Mouse (Mus musculus): ENCODE results near the gene Veph1. TPM values are rescaled to one million over a fixed set of nuclear protein-coding genes. Genes with fewer than 3 reads are reported as not detected.

Veph1 gene
- polyA plus RNA-seq, 1 experiment from 2014 or later: 18.7 TPM

DNA sequence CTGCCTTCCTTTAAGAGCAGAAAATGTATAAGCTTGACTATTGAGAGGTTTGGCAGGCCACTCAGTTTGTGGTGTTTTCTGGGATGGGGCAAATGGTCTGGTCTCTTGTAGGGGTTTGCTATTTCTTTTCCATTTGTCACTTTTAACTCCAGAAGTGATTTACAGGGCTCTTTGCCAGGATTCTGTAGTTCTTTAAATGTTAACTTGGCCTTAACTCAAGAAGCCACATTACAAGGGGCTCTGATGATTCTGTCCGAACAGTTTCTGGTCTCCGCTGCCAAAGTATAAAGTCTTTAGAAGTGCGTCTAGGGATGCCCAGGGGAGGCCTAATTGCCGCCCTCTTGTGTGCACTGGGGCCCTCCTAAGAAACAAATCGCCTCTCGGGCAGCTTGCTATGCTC lies 134.0 kb downstream of the Veph1 start:
- Histone ChIP-seq H3K36me3 (no peaks in the 10 kb centered on the region), H3K9me3 (no peaks in the 10 kb centered on the region), H3K9ac (replicated peaks) (no peak overlapping the region), H3K4me1 (no peaks in the 10 kb centered on the region), H3K27ac (replicated peaks) (no peak overlapping the region), H3K27me3 (no peaks in the 10 kb centered on the region), H3K4me3 (no peak overlapping the region), H3K4me2 (replicated peaks) (no peak overlapping the region)
- ATAC-seq (ENCODE audit: low FRiP score, low read depth): no peak
- 84% methylated on average over 6 of the region's 6 CpGs for WGBS

DNA sequence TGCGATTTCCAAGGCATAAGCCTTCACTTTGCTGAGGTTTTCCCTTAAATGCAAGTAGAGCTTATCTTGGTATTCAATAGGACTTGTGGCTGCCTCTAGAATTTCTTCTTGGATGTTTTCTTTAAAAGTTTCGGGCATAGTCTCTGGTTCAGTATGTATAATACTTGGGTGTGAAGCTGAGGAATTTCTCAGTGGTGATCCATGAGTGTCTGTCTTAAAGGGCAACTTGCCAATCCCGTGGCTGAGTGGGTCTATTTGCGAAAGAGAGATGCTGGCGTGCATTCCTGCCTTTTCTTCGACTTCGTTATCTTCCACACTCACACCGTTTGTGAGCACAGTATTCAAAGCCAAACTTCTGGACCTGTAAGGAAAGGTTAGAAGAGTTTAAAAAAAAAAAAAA lies 138.7 kb downstream of the Veph1 start:
- H3K9me3 ChIP-seq: no peaks in the 10 kb centered on the region

DNA sequence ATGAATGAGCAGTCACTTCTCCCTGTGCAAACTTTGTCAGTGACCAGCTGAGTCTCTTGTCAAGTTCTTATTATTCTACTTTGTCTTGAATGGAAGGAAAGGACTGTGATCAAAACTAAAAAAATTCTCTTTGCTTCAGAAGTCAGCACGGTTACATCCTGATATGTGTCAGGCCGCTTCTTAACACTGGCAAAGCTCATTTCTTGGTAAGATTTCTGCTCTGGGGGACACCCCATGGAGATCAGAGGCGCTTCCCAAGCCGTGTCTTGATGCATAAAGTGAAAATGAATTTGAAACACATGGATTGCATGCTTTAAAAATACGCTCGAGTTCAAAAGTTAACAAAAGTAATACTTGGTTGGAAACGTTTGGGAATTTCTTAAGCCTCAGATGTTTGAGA lies 159.0 kb downstream of the Veph1 start:
- H3K4me2 ChIP-seq (replicated peaks): no peak overlapping the region

More for the DNA sequence above, 138.7 kb downstream of the Veph1 start:
- ATAC-seq (ENCODE audit: low FRiP score, low read depth): no peak
- H3K27ac ChIP-seq (replicated peaks): no peak overlapping the region
- no peaks in the 10 kb centered on the region for H3K4me1 ChIP-seq
- H3K9ac ChIP-seq (replicated peaks): no peak overlapping the region
- no peaks in the 10 kb centered on the region for H3K36me3 ChIP-seq
- H3K4me3 ChIP-seq: no peak overlapping the region
- H3K27me3 ChIP-seq: no peaks in the 10 kb centered on the region
- WGBS: 79% methylated on average over 8 of the region's 8 CpGs
- H3K4me2 ChIP-seq (replicated peaks): no peak overlapping the region

DNA sequence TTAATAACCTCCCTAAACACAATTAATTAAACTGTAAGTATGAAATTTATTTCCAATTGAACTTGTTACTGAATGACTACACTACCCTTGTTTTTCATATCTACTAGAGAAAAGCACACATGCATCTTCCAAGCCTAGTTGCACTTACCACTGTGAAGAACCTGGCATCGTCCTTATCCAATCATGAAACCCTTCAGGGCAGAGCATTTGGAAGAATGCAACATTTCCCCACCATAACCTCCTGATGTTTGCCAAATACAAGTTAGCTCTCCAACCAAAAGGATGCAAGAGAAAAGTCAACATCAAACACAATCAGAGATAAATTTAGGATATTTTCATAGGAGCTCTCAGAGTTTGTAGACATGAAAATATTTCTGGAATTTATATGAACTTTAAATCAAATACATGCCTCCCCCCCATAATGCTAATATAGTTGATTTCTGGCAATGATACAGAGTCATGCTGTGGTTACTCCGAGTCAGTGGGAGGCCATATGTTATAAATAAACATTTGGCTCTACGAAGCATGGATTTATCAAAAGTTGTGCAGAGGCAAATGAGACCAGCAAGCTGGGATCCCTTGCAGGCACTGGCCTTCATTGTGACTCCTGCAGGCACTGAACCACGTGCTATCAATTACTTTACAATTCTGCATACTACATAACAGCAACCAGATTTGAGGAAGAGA lies 165.2 kb downstream of the Veph1 start:
- WGBS: 75% methylated on average over 4 of the region's 4 CpGs
- no peak for ATAC-seq (ENCODE audit: low FRiP score, low read depth)
- H3K9ac ChIP-seq (replicated peaks): no peak overlapping the region

More for the DNA sequence above, 159.0 kb downstream of the Veph1 start:
- Histone ChIP-seq H3K9ac (replicated peaks) (no peak overlapping the region), H3K4me3 (no peak overlapping the region), H3K9me3 (no peaks in the 10 kb centered on the region), H3K27me3 (no peaks in the 10 kb centered on the region), H3K36me3 (no peaks in the 10 kb centered on the region), H3K4me1 (peaks cover 3% of the 10 kb centered on the region), H3K27ac (replicated peaks) (no peak overlapping the region)
- ATAC-seq (ENCODE audit: low FRiP score, low read depth): no peak
- 58% methylated on average over 7 of the region's 7 CpGs for WGBS

DNA sequence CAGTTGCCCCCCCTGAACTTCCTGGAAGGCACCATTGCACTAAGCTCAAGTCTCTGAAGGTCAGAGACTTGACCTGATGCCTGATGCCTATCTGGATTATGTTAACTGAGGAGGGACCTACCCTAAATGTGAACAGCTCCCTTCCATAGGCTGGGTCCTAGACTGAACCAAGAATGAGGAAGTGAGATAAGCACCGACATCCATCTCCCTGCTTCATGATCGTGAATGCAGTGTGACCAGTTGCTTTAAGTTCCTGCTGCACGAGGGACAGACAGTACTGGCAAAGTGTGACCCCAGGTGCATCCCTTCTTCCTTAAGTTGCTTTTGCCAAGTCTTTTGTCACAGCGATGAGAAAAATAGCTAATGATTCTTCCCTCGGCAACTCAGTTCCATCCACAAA lies 166.9 kb downstream of the Veph1 start:
- 89% methylated on average over 5 of the region's 5 CpGs for WGBS
- no peak overlapping the region for H3K4me3 ChIP-seq
- no peaks in the 10 kb centered on the region for H3K9me3 ChIP-seq
- no peak overlapping the region for H3K27ac ChIP-seq (replicated peaks)
- no peaks in the 10 kb centered on the region for H3K4me1 ChIP-seq
- H3K27me3 ChIP-seq: no peaks in the 10 kb centered on the region
- no peak overlapping the region for H3K9ac ChIP-seq (replicated peaks)
- H3K36me3 ChIP-seq: no peaks in the 10 kb centered on the region
- no peak for ATAC-seq (ENCODE audit: low FRiP score, low read depth)
- H3K4me2 ChIP-seq (replicated peaks): no peak overlapping the region

More for the DNA sequence above, 165.2 kb downstream of the Veph1 start:
- Histone ChIP-seq H3K4me1 (peaks cover 3% of the 10 kb centered on the region), H3K4me3 (no peak overlapping the region), H3K36me3 (no peaks in the 10 kb centered on the region), H3K9me3 (no peaks in the 10 kb centered on the region), H3K27ac (replicated peaks) (no peak overlapping the region), H3K4me2 (replicated peaks) (no peak overlapping the region), H3K27me3 (no peaks in the 10 kb centered on the region)

DNA sequence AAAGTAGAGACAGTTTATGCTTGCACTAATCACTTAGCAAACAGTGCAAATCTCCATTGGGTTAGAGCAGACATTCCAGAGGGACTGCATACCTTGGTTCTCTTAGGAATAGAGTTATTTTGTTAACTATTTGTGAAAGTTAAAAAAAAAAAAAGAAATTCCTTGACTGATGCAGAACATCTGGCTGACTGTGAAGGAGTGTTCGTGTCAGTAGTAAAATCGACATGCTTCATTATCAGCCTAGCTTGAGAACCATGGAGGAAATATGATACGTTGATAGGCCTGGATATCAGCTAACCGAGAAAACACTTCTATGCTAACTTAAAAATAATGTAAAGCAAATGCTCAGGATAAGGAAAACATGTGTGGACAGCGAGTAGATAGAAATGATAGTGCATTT lies 191.1 kb downstream of the Veph1 start:
- Histone ChIP-seq H3K9me3 (no peaks in the 10 kb centered on the region; the same call in 1 of the 2 replicates), H3K4me2 (replicated peaks) (no peak overlapping the region), H3K4me3 (no peak overlapping the region), H3K27me3 (no peaks in the 10 kb centered on the region), H3K36me3 (no peaks in the 10 kb centered on the region), H3K4me1 (peaks cover 12% of the 10 kb centered on the region), H3K9ac (replicated peaks) (no peak overlapping the region), H3K27ac (replicated peaks) (no peak overlapping the region)
- 82% methylated on average over 5 of the region's 5 CpGs for WGBS
- no peak for ATAC-seq (ENCODE audit: low FRiP score, low read depth)

DNA sequence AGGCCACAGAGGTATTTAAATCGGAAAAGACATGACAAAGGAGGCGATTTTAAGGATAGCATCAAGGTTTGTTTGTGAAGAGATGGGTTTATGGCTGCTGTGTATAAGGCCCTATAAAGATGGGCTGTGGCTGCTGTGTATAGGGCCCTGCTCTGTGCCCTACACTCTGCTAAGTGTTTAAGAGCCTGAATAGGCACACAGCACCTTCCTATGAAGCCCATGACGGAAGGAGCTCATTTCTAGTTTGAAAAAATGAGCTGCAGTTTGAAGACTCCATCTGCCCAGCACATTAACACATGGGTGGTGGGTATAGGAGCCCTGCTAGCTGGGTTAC lies 194.1 kb downstream of the Veph1 start:
- 68% methylated on average over 3 of the region's 3 CpGs for WGBS
- H3K36me3 ChIP-seq: no peaks in the 10 kb centered on the region
- no peak overlapping the region for H3K4me2 ChIP-seq (replicated peaks)
- no peak overlapping the region for H3K9ac ChIP-seq (replicated peaks)
- H3K4me3 ChIP-seq: no peak overlapping the region
- H3K27ac ChIP-seq (replicated peaks): peak overlapping the region; percentile 65
- no peaks in the 10 kb centered on the region; the same call in 1 of the 2 replicates for H3K9me3 ChIP-seq
- ATAC-seq (ENCODE audit: low FRiP score, low read depth): peak; percentile 53
- peaks cover 12% of the 10 kb centered on the region for H3K4me1 ChIP-seq
- H3K27me3 ChIP-seq: no peaks in the 10 kb centered on the region

DNA sequence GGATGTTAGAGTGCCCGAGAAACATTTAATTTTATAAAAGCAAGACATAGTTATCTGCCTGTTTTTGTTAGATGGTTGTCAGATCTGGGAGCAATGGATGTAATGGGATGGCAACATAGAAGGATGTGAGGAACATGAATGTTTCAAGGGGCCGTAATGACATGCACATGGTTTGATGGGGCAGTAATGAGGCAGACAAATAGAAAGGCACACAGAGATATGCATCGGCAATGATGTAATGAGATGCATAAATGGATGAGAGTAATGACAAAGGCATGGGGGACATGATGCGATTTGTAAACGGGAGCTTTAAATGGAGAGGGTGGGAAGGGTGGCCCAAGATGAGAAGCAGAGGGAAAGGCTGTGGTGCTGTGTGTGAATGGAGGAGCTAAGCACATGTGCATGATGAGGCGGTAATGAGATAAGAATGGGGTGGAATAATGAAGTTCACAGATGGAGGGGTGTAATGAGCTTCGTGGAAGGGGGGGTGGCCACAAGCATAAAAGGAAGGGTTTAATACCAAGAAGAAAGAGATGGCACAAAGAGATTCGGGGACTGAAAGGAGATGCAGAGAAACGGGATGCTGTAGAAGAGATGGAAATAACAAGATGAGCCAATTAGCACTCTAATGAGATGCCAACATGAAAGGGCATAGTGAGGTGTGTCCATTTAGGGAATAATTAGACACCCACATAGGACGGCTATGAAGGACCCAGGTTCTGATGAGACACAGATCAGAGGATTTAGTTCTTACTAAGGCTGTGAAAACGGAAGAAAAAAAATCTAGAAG lies 194.6 kb downstream of the Veph1 start:
- WGBS: 48% methylated on average over 11 of the region's 11 CpGs
- Histone ChIP-seq H3K36me3 (no peaks in the 10 kb centered on the region), H3K4me3 (no peak overlapping the region), H3K9ac (replicated peaks) (no peak overlapping the region), H3K27me3 (no peaks in the 10 kb centered on the region), H3K4me1 (peaks cover 12% of the 10 kb centered on the region), H3K9me3 (no peaks in the 10 kb centered on the region; the same call in 1 of the 2 replicates), H3K4me2 (replicated peaks) (no peak overlapping the region), H3K27ac (replicated peaks) (peak overlapping the region; percentile 65)
- ATAC-seq (ENCODE audit: low FRiP score, low read depth): peak; percentile 93

DNA sequence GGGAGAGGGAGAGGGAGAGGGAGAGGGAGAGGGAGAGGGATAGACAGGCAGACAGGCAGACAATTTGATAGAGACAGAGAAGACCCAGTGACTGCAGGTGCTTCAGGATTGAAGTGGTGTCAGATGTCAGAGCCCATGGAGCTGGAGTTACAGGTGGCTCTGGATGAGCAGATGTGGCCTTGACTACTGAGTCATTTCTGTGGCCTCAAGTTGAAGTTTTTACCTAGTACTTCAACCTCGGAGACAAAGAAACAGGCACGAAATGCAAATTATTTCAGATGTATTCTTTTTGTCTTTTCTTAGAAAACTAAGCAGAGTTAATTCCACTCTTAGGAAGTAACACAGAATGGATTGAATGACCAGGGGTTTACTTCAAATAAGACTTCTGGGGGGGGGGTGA lies 195.6 kb downstream of the Veph1 start:
- Histone ChIP-seq H3K9me3 (no peaks in the 10 kb centered on the region; the same call in 1 of the 2 replicates), H3K27ac (replicated peaks) (no peak overlapping the region), H3K4me2 (replicated peaks) (no peak overlapping the region), H3K9ac (replicated peaks) (no peak overlapping the region), H3K36me3 (no peaks in the 10 kb centered on the region), H3K27me3 (no peaks in the 10 kb centered on the region), H3K4me3 (no peak overlapping the region), H3K4me1 (peaks cover 12% of the 10 kb centered on the region)
- WGBS: 81% methylated on average over 2 of the region's 2 CpGs
- no peak for ATAC-seq (ENCODE audit: low FRiP score, low read depth)

DNA sequence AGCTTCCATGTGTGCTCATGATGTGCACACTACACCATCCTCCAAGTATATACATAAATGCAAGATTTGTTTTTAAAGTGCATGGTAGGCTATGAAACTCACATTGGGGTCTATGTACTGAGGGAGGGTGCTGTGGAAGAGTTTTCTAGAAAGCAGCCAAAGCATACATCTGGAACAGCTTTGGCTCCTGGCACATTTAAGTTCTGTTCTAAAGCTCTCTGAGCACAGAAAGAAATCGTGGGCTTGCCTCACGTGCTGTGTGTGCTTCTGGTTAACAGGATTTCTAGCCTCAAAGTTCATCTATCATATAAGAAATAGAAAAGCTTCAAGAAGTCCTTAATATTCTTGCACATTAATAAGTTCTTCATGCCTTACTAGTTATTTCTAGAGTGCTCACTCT lies 204.9 kb downstream of the Veph1 start:
- no peak overlapping the region for H3K4me3 ChIP-seq
- no peaks in the 10 kb centered on the region for H3K4me1 ChIP-seq
- H3K4me2 ChIP-seq (replicated peaks): no peak overlapping the region
- H3K9ac ChIP-seq (replicated peaks): no peak overlapping the region
- no peak overlapping the region for H3K27ac ChIP-seq (replicated peaks)
- no peak for ATAC-seq (ENCODE audit: low FRiP score, low read depth)
- peaks cover under 1% of the 10 kb centered on the region; the same call in 1 of the 2 replicates for H3K36me3 ChIP-seq
- H3K27me3 ChIP-seq: no peaks in the 10 kb centered on the region
- 82% methylated on average over 2 of the region's 2 CpGs for WGBS
- no peaks in the 10 kb centered on the region for H3K9me3 ChIP-seq

DNA sequence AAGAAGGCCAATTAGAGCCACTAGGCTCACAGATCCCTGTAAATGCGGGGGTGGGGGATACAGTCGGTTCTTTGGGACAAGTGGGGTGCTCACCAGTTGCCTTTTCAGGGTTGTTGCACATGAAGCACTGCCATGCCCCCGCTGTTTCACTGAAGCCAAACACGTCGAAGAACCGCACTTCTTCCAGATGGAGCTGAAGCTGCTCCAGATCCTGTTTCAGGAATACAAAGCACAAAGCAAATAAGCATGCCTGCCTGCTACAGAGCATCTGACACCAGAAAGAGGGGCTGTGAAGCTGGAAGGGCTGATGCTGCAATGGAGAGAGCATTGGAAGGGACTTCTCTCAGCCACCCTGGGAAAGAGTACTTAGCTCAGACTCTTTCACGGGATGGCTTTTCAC lies 209.0 kb downstream of the Veph1 start:
- no peak overlapping the region for H3K4me2 ChIP-seq (replicated peaks)
- H3K4me3 ChIP-seq: no peak overlapping the region
- WGBS: 82% methylated on average over 7 of the region's 7 CpGs
- no peaks in the 10 kb centered on the region for H3K9me3 ChIP-seq
- H3K9ac ChIP-seq (replicated peaks): no peak overlapping the region
- H3K4me1 ChIP-seq: no peaks in the 10 kb centered on the region
- peaks cover 3% of the 10 kb centered on the region; the same call in 1 of the 2 replicates for H3K36me3 ChIP-seq
- no peak overlapping the region for H3K27ac ChIP-seq (replicated peaks)
- no peak for ATAC-seq (ENCODE audit: low FRiP score, low read depth)
- H3K27me3 ChIP-seq: no peaks in the 10 kb centered on the region

DNA sequence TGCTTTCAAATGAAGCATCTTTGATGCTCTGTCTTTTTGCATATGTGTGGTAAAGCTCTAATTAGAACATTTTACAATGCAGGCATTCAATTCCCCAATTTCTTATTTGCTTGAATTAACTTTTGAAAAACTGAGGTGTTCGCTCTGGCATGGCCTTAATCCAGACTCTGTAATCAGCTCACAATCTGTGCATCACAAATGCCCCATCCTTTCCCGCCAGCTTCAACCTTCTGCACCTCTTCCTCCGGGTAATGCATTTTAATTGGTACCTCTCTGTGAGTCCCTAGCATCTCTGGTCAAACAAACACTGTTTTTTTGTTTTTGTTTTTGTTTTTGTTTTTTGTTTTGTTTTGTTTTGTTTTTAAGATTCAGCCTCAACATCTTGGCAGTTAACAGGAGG lies 212.8 kb downstream of the Veph1 start:
- H3K27me3 ChIP-seq: no peaks in the 10 kb centered on the region
- H3K9me3 ChIP-seq: no peaks in the 10 kb centered on the region
- no peak for ATAC-seq (ENCODE audit: low FRiP score, low read depth)
- peaks cover 3% of the 10 kb centered on the region; the same call in 1 of the 2 replicates for H3K36me3 ChIP-seq
- no peak overlapping the region for H3K4me2 ChIP-seq (replicated peaks)
- no peaks in the 10 kb centered on the region for H3K4me1 ChIP-seq
- H3K4me3 ChIP-seq: no peak overlapping the region
- WGBS: 86% methylated on average over 3 of the region's 3 CpGs
- H3K27ac ChIP-seq (replicated peaks): no peak overlapping the region
- no peak overlapping the region for H3K9ac ChIP-seq (replicated peaks)

Data from midbrain, embryonic 12.5 days (tissue).